Mouse (Mus musculus): Measurements from ENCODE around the gene Cenpa.

DNA sequence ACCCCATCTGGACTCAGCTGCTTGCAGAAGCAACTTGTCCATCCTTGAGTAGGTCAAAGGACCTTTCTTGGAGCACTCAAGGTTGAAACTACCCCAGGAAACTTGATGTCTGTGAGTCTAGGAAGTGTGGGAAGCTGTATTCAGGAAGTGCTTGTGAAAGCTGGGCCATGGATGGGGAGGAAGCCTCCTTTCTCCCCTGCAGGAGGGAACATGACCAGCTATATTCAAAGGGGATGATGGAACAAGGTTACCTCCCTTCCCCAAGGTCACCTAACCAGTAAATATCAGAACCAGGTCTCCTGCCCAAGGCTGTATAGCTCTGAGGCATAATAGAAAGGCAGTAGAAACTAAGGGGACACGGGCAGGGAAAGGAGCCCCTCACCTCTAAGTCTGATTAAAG, 34.4 kb upstream of the Cenpa start:
- TF ChIP-seq CTCF (IDR thresholded peaks at IDR 0.05; ENCODE audit: borderline replicate concordance, control insufficient read depth, extremely low read depth, insufficient read depth, low read length, poor library complexity) (no peak), POLR2A (IDR thresholded peaks at IDR 0.05; ENCODE audit: control insufficient read depth, extremely low read depth, insufficient read depth, low read length, poor library complexity) (no peak)

All from thymus, adult 2 months (tissue).